Mouse (Mus musculus): ENCODE measurements at regions not wholly inside any gene's neighbourhood (a gene's known extent, or its start where the extent isn't known, plus 50 kb on each side); places are given as distances from the start of the nearest gene placed in this dataset.

DNA sequence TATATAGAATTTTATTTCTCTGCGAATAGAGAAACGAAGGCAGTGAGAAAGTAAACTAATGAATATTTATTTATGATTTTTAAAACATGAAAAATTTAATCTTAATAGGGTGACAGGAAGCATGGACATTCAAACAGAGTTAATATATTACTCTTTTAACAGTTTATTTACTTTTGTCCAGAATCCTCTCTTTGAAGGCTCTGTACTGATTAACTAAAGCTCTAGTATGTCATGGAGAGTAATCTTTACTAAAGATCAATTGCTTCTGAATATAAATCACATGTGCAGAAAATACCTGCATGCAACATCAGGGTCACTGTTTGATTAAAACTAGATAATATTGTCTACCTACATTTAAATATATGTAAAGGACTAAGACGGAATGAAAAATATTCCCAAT is 818.7 kb upstream of the Robo1 start:
- H3K4me1 ChIP-seq (ENCODE audit: control insufficient read depth, insufficient read depth, low read length), result no peaks in the 10 kb centered on the region
- 76% methylated on average over 3 of the region's 3 CpGs for WGBS
- H3K4me3 ChIP-seq (ENCODE audit: insufficient read depth, low read depth, low read length), result no peak overlapping the region
- no peak overlapping the region for H3K27ac ChIP-seq (replicated peaks; ENCODE audit: insufficient read depth, low read depth, low read length)
- H3K36me3 ChIP-seq (ENCODE audit: control insufficient read depth, insufficient read depth, low read length), result no peaks in the 10 kb centered on the region
- no peak overlapping the region for H3K9ac ChIP-seq (ENCODE audit: low read depth, low read length)
- peak; percentile 56 for DNase-seq (ENCODE audit: extremely low read depth, low read depth, low spot score)
- TF ChIP-seq CTCF (IDR thresholded peaks at IDR 0.05; ENCODE audit: low read depth, low read length) (no peak), POLR2A (IDR thresholded peaks at IDR 0.05; ENCODE audit: extremely low read depth, insufficient read depth, low read length) (no peak)
- no peaks in the 10 kb centered on the region for H3K79me2 ChIP-seq (ENCODE audit: control insufficient read depth, insufficient read depth, low read length)
- H3K27me3 ChIP-seq (ENCODE audit: control insufficient read depth, insufficient read depth, low read length), result no peaks in the 10 kb centered on the region

DNA sequence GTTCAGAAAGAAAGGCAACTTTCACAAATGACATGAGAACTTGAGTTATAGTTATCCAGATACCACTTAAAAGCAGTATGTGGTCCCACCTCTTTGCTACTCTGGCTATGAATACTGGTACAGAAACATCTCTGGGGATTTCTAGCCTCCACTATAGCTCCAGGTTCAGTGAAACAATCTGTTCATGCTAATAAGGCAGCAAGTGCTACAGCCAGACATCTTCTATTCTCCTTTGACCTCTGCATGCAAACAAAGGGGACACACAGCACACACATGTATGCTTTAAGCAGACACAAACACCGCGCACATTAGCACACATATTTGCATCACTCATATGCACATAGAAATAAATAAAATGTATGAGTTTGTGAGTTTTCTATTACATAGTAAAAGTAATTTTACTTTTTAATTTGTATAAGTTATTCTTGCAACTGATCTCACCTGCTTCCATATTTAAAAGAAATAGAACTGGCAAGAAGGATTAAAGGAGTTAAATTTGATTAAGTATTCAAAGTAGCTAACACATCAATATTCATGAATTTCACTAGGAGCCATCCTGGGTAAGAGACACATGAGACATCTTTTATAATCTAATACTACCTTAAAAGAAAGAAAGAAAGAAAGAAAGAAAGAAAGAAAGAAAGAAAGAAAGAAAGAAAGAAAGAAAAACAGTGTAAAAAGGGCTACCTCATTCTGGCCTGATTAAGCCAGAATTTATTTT is 811.5 kb upstream of the Robo1 start:
- TF ChIP-seq POLR2A (IDR thresholded peaks at IDR 0.05; ENCODE audit: extremely low read depth, insufficient read depth, low read length), result no peak
- no peak for TF ChIP-seq CTCF (IDR thresholded peaks at IDR 0.05; ENCODE audit: low read depth, low read length)
- no peaks in the 10 kb centered on the region for H3K4me1 ChIP-seq (ENCODE audit: control insufficient read depth, insufficient read depth, low read length)
- H3K36me3 ChIP-seq (ENCODE audit: control insufficient read depth, insufficient read depth, low read length), result no peaks in the 10 kb centered on the region
- H3K9ac ChIP-seq (ENCODE audit: low read depth, low read length), result no peak overlapping the region
- no peak overlapping the region for H3K4me3 ChIP-seq (ENCODE audit: insufficient read depth, low read depth, low read length)
- H3K27ac ChIP-seq (replicated peaks; ENCODE audit: insufficient read depth, low read depth, low read length), result no peak overlapping the region
- H3K27me3 ChIP-seq (ENCODE audit: control insufficient read depth, insufficient read depth, low read length), result no peaks in the 10 kb centered on the region
- 79% methylated on average over 2 of the region's 2 CpGs for WGBS
- no peaks in the 10 kb centered on the region for H3K79me2 ChIP-seq (ENCODE audit: control insufficient read depth, insufficient read depth, low read length)
- no peak for DNase-seq (ENCODE audit: extremely low read depth, low read depth, low spot score)

DNA sequence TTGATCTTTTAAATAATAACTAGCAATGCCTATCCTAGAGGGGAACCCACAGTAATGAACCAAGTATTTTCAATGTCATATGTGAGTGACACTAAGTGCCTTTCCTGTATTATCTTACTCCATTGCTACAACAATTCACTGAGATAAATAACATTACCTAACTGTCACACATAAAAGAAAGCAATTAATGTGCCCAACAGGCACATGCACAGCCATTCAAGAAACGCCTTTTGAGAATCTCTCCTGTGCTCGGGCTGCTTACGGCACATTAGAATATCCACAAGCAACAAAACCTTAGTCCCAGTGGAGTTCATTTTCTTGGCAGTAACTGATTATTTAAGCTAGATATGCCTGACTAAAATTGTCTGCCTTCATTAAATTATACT is 810.9 kb upstream of the Robo1 start:
- Histone ChIP-seq H3K79me2 (ENCODE audit: control insufficient read depth, insufficient read depth, low read length) (no peaks in the 10 kb centered on the region), H3K27ac (replicated peaks; ENCODE audit: insufficient read depth, low read depth, low read length) (no peak overlapping the region), H3K27me3 (ENCODE audit: control insufficient read depth, insufficient read depth, low read length) (no peaks in the 10 kb centered on the region), H3K4me3 (ENCODE audit: insufficient read depth, low read depth, low read length) (no peak overlapping the region), H3K4me1 (ENCODE audit: control insufficient read depth, insufficient read depth, low read length) (no peaks in the 10 kb centered on the region), H3K9ac (ENCODE audit: low read depth, low read length) (no peak overlapping the region), H3K36me3 (ENCODE audit: control insufficient read depth, insufficient read depth, low read length) (no peaks in the 10 kb centered on the region)
- no peak for DNase-seq (ENCODE audit: extremely low read depth, low read depth, low spot score)
- WGBS, result 88% methylated on average over 3 of the region's 3 CpGs
- TF ChIP-seq CTCF (IDR thresholded peaks at IDR 0.05; ENCODE audit: low read depth, low read length) (no peak), POLR2A (IDR thresholded peaks at IDR 0.05; ENCODE audit: extremely low read depth, insufficient read depth, low read length) (no peak)

DNA sequence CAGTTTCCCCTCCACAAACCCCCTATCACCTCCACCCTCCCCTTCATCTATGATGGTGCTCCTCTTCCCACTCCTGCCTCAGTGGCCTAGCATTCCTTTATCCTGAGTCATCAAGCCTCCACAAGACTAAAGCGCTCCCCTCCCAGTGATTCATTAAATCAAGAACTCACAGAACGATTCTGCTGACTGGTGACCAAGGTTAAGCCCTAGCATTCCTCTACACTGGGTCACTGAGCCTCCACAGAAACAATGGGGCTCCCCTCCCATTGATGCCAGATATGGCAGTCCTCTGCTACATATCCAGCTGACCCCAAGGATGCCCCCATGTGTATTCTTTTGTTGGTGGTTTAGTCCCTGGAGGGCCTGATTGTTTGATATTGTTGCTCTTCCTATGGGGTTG is 796.7 kb upstream of the Robo1 start:
- no peak overlapping the region for H3K4me3 ChIP-seq (ENCODE audit: insufficient read depth, low read depth, low read length)
- H3K27ac ChIP-seq (replicated peaks; ENCODE audit: insufficient read depth, low read depth, low read length), result no peak overlapping the region
- no peaks in the 10 kb centered on the region for H3K4me1 ChIP-seq (ENCODE audit: control insufficient read depth, insufficient read depth, low read length)
- H3K79me2 ChIP-seq (ENCODE audit: control insufficient read depth, insufficient read depth, low read length), result no peaks in the 10 kb centered on the region
- 85% methylated on average over 2 of the region's 2 CpGs for WGBS
- H3K36me3 ChIP-seq (ENCODE audit: control insufficient read depth, insufficient read depth, low read length), result no peaks in the 10 kb centered on the region
- no peak overlapping the region for H3K9ac ChIP-seq (ENCODE audit: low read depth, low read length)
- DNase-seq (ENCODE audit: extremely low read depth, low read depth, low spot score), result no peak
- H3K27me3 ChIP-seq (ENCODE audit: control insufficient read depth, insufficient read depth, low read length), result no peaks in the 10 kb centered on the region
- no peak for TF ChIP-seq CTCF (IDR thresholded peaks at IDR 0.05; ENCODE audit: low read depth, low read length)

- no peaks in the 10 kb centered on the region for H3K79me2 ChIP-seq (ENCODE audit: control insufficient read depth, insufficient read depth, low read length)
- H3K27me3 ChIP-seq (ENCODE audit: control insufficient read depth, insufficient read depth, low read length), result no peaks in the 10 kb centered on the region
- DNase-seq (ENCODE audit: extremely low read depth, low read depth, low spot score), result no peak
- H3K4me1 ChIP-seq (ENCODE audit: control insufficient read depth, insufficient read depth, low read length), result no peaks in the 10 kb centered on the region
- TF ChIP-seq CTCF (IDR thresholded peaks at IDR 0.05; ENCODE audit: low read depth, low read length) (no peak), POLR2A (IDR thresholded peaks at IDR 0.05; ENCODE audit: extremely low read depth, insufficient read depth, low read length) (no peak)
- no peak overlapping the region for H3K4me3 ChIP-seq (ENCODE audit: insufficient read depth, low read depth, low read length)
- H3K27ac ChIP-seq (replicated peaks; ENCODE audit: insufficient read depth, low read depth, low read length), result no peak overlapping the region
- H3K36me3 ChIP-seq (ENCODE audit: control insufficient read depth, insufficient read depth, low read length), result no peaks in the 10 kb centered on the region
- H3K9ac ChIP-seq (ENCODE audit: low read depth, low read length), result no peak overlapping the region
Observed at GRCm38 (mm10) chr16:71539312-71539711, 768.8 kb upstream of the Robo1 start.

All from liver, adult 2 months (tissue).